Mouse (Mus musculus) heart, postnatal 10 days (tissue): ENCODE measurements around the gene 1110057P08Rik. TPM values are rescaled to one million over a fixed set of nuclear protein-coding genes. Genes with fewer than 3 reads are reported as not detected.
"Not testable (repeated sequence)": the region's sequence is repeated elsewhere in the genome, so short reads cannot be mapped to it uniquely, and the experiment has no call there.

Experiments used
- DNase-seq, 2 experiments: peaks; one replicate each; pipeline ENCODE4 v3.0.0; 2021
- intact Hi-C: fragments of 180-260 bp; cut with DNase I; formaldehyde crosslinking; loops from one replicate; pipeline ENCODE4 v1.15.1; 2025
- total RNA-seq, 2 experiments: library from RNA; stranded (reverse); gene quantifications; 2 replicates each; pipeline ENCODE4 v1.2.3; 2021

1110057P08Rik gene
- not detected for total RNA-seq

DNA sequence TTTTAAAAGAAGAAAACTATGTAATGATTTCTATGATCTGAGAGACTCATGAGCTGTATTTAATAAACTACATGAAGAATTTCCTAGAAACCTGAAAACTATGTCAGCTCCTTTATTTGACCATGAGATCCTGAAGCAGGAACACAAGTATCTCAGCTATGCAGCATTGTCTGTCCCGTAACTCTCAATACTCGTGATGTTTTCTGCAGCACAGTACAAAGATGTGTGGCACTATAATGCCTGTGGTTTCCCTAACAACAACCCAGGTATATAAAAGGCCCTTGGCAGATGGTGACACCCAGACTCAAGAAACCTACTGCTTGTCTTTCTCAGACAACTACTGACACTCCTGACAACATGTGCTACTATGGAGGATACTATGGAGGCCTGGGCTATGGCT is at the start of gene 1110057P08Rik:
1110057P08Rik (plus strand) TSS at position 301 of the 400 bp plus-strand sequence.
- no peak for DNase-seq
- intact Hi-C loops: no loop called here

DNA sequence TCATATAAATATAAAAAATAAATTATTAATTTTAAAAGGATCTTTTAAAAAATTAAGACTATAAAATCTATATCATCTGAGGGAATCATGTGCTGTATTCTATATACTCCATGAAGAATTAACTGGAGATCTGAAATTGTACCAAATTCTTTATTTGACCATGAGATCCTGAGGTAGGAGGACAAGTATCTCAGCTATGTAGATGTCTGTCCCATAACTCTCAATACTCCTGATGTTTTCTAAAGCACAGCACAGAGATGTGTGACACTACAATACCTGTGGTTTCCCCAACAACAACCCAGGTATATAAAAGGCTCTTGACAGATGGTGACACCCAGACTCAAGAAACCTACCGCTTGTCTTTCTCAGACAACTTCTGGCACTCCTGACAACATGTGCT is 34.0 kb upstream of the 1110057P08Rik start, which contains the start of gene Gm6358:
Gm6358 (plus strand) TSS at position 301 of the 400 bp plus-strand sequence.
- no peak for DNase-seq
- intact Hi-C loops: no loop called here

DNA sequence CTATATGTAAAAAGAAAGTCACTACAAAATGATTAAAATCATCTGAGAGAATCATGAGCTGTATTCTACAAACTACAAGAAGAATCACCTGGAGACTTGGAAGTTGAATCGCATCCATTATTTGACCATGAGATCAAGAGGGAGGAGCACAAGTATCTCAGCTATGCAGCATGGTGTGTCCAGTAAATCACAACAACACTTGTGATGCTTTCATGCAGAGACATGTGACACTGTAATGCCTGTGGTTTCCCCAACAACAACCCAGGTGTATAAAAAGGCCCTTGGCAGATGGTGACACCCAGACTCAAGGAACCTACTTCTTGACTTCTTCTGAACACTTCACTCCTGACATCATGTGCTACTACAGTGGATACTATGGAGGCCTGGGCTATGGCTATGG is 23.7 kb upstream of the 1110057P08Rik start, which contains the start of gene Gm10061:
Gm10061 (plus strand) TSS at position 301 of the 400 bp plus-strand sequence.
- no peak for DNase-seq
- intact Hi-C loops: no loop called here

DNA sequence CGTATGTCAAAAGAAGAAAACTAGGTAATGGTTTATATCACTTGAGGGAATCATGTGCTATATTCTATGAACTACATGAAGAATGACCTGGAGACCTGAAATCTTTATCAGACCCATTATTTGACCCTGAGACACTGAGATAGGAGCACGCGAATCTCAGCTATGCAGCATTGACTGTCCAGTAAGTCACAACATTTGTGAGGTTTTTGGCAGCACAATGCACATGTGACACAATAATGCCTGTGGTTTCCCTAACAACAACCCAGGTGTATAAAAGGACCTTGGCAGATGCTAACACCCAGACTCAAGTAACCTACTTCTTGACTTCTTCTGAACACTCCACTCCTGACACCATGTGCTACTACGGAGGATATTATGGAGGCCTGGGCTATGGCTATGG is 16.9 kb upstream of the 1110057P08Rik start, which contains the start of gene Gm9789:
Gm9789 (plus strand) TSS at position 301 of the 400 bp plus-strand sequence.
- intact Hi-C loops: no loop called here
- DNase-seq: no peak

DNA sequence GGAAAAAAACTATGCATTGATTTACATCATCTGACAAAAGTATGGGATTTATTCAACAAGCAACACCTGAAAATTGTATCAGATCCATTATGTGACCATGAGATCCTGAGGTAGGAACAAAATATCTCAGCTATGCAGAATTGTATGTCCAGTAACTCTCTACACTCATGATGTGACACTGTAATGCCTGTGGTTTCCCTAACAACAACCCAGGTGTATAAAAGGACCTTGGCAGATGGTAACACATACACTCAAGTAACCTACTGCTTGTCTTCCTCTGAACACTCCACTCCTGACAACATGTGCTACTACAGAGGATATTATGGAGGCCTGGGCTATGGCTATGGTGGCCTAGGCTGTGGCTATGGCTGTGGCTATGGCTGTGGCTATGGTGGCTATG is 5.3 kb upstream of the 1110057P08Rik start, which contains the start of gene Gm7735:
Gm7735 (plus strand) TSS at position 301 of the 400 bp plus-strand sequence.
- intact Hi-C loops, DNase-seq: not testable (repeated sequence)

DNA sequence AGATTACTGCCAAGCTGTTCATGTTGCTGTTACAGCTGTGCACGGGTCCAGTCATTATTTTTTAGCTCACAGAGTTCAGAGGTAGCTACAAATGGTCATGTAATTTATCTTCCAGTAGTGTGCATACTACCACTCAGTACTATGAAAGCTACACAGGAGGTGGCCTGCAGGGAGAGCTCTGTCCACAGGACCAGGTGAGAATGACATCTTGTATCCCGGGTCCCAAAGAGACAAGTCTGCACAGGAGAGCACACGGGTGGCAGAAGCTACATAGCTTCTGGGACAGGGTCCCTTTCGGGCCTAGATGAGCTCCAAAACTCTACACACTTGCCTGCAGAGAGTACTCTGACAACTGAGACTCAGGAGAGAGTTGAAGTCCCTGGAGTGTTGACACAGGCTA is 14.1 kb downstream of the 1110057P08Rik start:
- intact Hi-C loops: no loop called here
- DNase-seq: no peak

DNA sequence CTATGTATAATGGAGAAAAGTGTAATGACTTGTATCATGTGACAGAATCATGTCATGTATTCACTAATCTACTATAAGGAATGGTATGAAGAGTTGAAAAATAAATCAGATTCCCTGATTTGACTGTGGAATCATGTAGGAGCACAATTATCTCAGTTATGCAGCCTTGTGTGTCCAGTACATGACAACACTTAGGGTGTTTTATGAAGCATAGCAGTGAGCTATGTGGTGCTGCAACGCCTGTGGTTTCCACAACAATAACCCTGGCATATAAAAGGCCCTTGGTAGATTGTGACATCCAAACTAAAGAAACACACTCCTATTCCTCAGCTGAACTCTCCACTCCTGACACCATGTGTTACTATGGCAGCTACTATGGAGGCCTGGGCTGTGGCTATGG is 31.0 kb downstream of the 1110057P08Rik start, which contains the start of gene Krtap20-2:
Krtap20-2 (plus strand) TSS at position 301 of the 400 bp plus-strand sequence.
- no peak for DNase-seq
- intact Hi-C loops: no loop called here

Other genes with a start within 250 kb of the 1110057P08Rik start
- not detected for gene Krtap19-9b, start 242.5 kb upstream of the 1110057P08Rik start, total RNA-seq
- gene Krtap16-3, start 211.9 kb upstream of the 1110057P08Rik start, total RNA-seq: not detected
- gene Krtap22-2, start 164.0 kb upstream of the 1110057P08Rik start, total RNA-seq: not detected
- gene Gm10229, start 159.5 kb upstream of the 1110057P08Rik start, total RNA-seq: not detected
- not detected for gene Krtap6-1, start 143.0 kb upstream of the 1110057P08Rik start, total RNA-seq
- gene Gm10228, start 133.3 kb upstream of the 1110057P08Rik start, total RNA-seq: not detected
- gene Krtap6-5, start 126.9 kb upstream of the 1110057P08Rik start, total RNA-seq: not detected
- not detected for gene 1110025L11Rik, start 110.7 kb upstream of the 1110057P08Rik start, total RNA-seq
- not detected for gene Krtap6-3, start 90.7 kb upstream of the 1110057P08Rik start, total RNA-seq
- gene Gm6358, start 33.9 kb upstream of the 1110057P08Rik start, total RNA-seq: not detected
- not detected for gene Gm10061, start 23.6 kb upstream of the 1110057P08Rik start, total RNA-seq
- gene Gm9789, start 16.8 kb upstream of the 1110057P08Rik start, total RNA-seq: not detected
- gene Gm7735, start 5.2 kb upstream of the 1110057P08Rik start, total RNA-seq: not detected
- not detected for gene Krtap20-2, start 31.1 kb downstream of the 1110057P08Rik start, total RNA-seq
- gene Krtap21-1, start 229.1 kb downstream of the 1110057P08Rik start, total RNA-seq: not detected
- not detected for gene Krtap6-2, start 245.4 kb downstream of the 1110057P08Rik start, total RNA-seq